Mouse (Mus musculus) ES-E14 (cell line): Measurements from ENCODE around the gene Nudt1. TPM values are rescaled to one million over a fixed set of nuclear protein-coding genes. Genes with fewer than 3 reads are reported as not detected.
"Not testable (repeated sequence)": the region's sequence is repeated elsewhere in the genome, so short reads cannot be mapped to it uniquely, and the experiment has no call there.

Source experiments
- DNase-seq: peaks from one replicate; pipeline ENCODE4 v3.0.0-alpha.2; 2013; ENCODE audit warnings: low read depth, low spot score
- H3K27ac ChIP-seq: 2 replicates; pipeline ENCODE4 v1.5.1; 2012; ENCODE audit warnings: low read depth, mild to moderate bottlenecking, low read length, moderate library complexity, mixed read lengths; ENCODE audit not compliant: poor library complexity, insufficient read depth, severe bottlenecking
- H3K36me3 ChIP-seq: 2 replicates; pipeline ENCODE4 v1.6.1; 2012; ENCODE audit warnings: mild to moderate bottlenecking, low read length, moderate library complexity, mixed read lengths; ENCODE audit not compliant: control insufficient read depth, poor library complexity, insufficient read depth, severe bottlenecking
- H3K4me1 ChIP-seq, 2 experiments: fragments of 150-350 bp in 1 of 2; sonication (generic) in 1 of 2; 2 replicates each; pipeline ENCODE4 v1.6.1; 2012; ENCODE audit warnings: low read length in 2 of 2, mild to moderate bottlenecking in 1 of 2, mixed read lengths in 1 of 2; ENCODE audit not compliant: control insufficient read depth in 2 of 2, insufficient read depth in 2 of 2, poor library complexity in 1 of 2
- H3K4me3 ChIP-seq, 2 experiments: fragments of 150-350 bp in 1 of 2; sonication (generic) in 1 of 2; 2 replicates each; pipeline ENCODE4 v1.5.1; 2012; ENCODE audit warnings: low read length in 2 of 2, low read depth in 1 of 2, mild to moderate bottlenecking in 1 of 2, mixed read lengths in 1 of 2; ENCODE audit not compliant: insufficient read depth in 1 of 2, poor library complexity in 1 of 2, severe bottlenecking in 1 of 2
- H3K9ac ChIP-seq: 2 replicates; pipeline ENCODE4 v1.6.1; 2012; ENCODE audit warnings: low read depth, mild to moderate bottlenecking, low read length, mixed read lengths; ENCODE audit not compliant: poor library complexity, insufficient read depth, severe bottlenecking
- H3K9me3 ChIP-seq: fragments of 150-350 bp; sonication (generic); 2 replicates; pipeline ENCODE4 v1.6.1; 2012; ENCODE audit warnings: low read depth, mild to moderate bottlenecking, low read length; ENCODE audit not compliant: control insufficient read depth, insufficient read depth
- CHD2 ChIP-seq: IDR thresholded peaks from 2 replicates; pipeline ENCODE4 v1.6.1; 2014; ENCODE audit warnings: mild to moderate bottlenecking, low read depth, low read length, inconsistent platforms
- HCFC1 ChIP-seq: IDR thresholded peaks from 2 replicates; pipeline ENCODE4 v1.6.1; 2012; ENCODE audit warnings: low read length, inconsistent platforms, borderline replicate concordance; ENCODE audit not compliant: insufficient read depth
- MAFK ChIP-seq: IDR thresholded peaks from 2 replicates; pipeline ENCODE4 v1.6.1; 2014; ENCODE audit warnings: mild to moderate bottlenecking, low read depth, low read length, inconsistent platforms; ENCODE audit not compliant: insufficient read depth
- ZC3H11A ChIP-seq: IDR thresholded peaks from 2 replicates; pipeline ENCODE4 v1.6.1; 2012; ENCODE audit warnings: low read depth, mild to moderate bottlenecking, inconsistent platforms, low read length, borderline replicate concordance
- ZNF384 ChIP-seq: IDR thresholded peaks from 2 replicates; pipeline ENCODE4 v1.6.1; 2012; ENCODE audit warnings: low read depth, low read length, inconsistent platforms
- in situ Hi-C, 2 experiments: fragments of 600-800 bp; cut with MboI; formaldehyde crosslinking; loops; one replicate each; pipeline ENCODE4 v1.15.1; 2025; ENCODE audit warnings: low sequenced_read_pairs in 2 of 2, inconsistent platforms in 1 of 2; ENCODE audit not compliant: unreplicated experiment in 2 of 2
- total RNA-seq: library from RNA; depleted of rRNA; stranded (reverse); fragments of 300-350 nt; gene quantifications from 2 replicates; pipeline ENCODE4 v1.2.3, GENCODE M21; 2012

Gene Nudt1
- total RNA-seq, 1 experiment = 67.7 TPM

- Histone ChIP-seq H3K9me3 (no peaks in the 10 kb centered on the region), H3K4me3 (no peak overlapping the region), H3K36me3 (peaks cover 21% of the 10 kb centered on the region), H3K27ac (no peak overlapping the region), H3K9ac (no peak overlapping the region), H3K4me1 (peaks cover 0 to 19% of the 10 kb centered on the region in 2 experiments; a peak in 2 of 4 replicates)
- no peak for DNase-seq
- TF ChIP-seq HCFC1 = no peak
- no peak for TF ChIP-seq CHD2
- no peak for TF ChIP-seq ZC3H11A
- TF ChIP-seq MAFK = no peak
- no peak for TF ChIP-seq ZNF384
- in situ Hi-C loops = no loop called here
These were observed 38.6 kb downstream of the Nudt1 start for GRCm38 (mm10) chr5:140359930-140360674.

GRCm38 (mm10) chr5:140364415-140364814, 43.0 kb downstream of the Nudt1 start:
- in situ Hi-C loops = no loop called here
- no peak for TF ChIP-seq MAFK
- no peak for TF ChIP-seq CHD2
- no peak for TF ChIP-seq ZC3H11A
- no peak for TF ChIP-seq ZNF384
- no peak for TF ChIP-seq HCFC1
- Histone ChIP-seq H3K36me3 (no peaks in the 10 kb centered on the region; the same call in 1 of the 2 replicates), H3K4me3 (no peak overlapping the region), H3K9me3 (no peaks in the 10 kb centered on the region), H3K27ac (no peak overlapping the region), H3K9ac (no peak overlapping the region), H3K4me1 (peaks cover 3 to 22% of the 10 kb centered on the region in 2 experiments; a peak in 2 of 4 replicates)
- no peak for DNase-seq

- H3K27ac ChIP-seq, H3K9ac ChIP-seq, H3K4me3 ChIP-seq, in situ Hi-C loops, H3K9me3 ChIP-seq, H3K36me3 ChIP-seq, DNase-seq: not testable (repeated sequence)
- H3K4me1 ChIP-seq = peaks cover 3 to 14% of the 10 kb centered on the region in 2 experiments; a peak in 2 of 4 replicates
These were observed 46.7 kb downstream of the Nudt1 start for GRCm38 (mm10) chr5:140368126-140368525.

GRCm38 (mm10) chr5:140368926-140369325, 47.5 kb downstream of the Nudt1 start:
- no peak for DNase-seq
- no peak overlapping the region for H3K9ac ChIP-seq
- in situ Hi-C loops = no loop called here
- TF ChIP-seq MAFK (no peak), CHD2 (no peak), HCFC1 (no peak), ZNF384 (no peak), ZC3H11A (no peak)
- no peak overlapping the region for H3K4me3 ChIP-seq
- no peaks in the 10 kb centered on the region for H3K9me3 ChIP-seq
- H3K27ac ChIP-seq = no peak overlapping the region
- no peaks in the 10 kb centered on the region for H3K36me3 ChIP-seq
- H3K4me1 ChIP-seq = peaks cover 3 to 14% of the 10 kb centered on the region in 2 experiments; a peak in 2 of 4 replicates
